Mouse (Mus musculus): ENCODE data around the gene Atp11b.

The Atp11b gene

GRCm38 (mm10) chr3:35746840-35747456 lies 7.0 kb upstream of the Atp11b start:
- no peak for TF ChIP-seq GATA4 (IDR thresholded peaks at IDR 0.05; ENCODE audit: insufficient replicate concordance, low read length)

- TF ChIP-seq GATA4 (IDR thresholded peaks at IDR 0.05; ENCODE audit: insufficient replicate concordance, low read length), result no peak
Measured at GRCm38 (mm10) chr3:35750286-35750685, 3.6 kb upstream of the Atp11b start.

GRCm38 (mm10) chr3:35751724-35752123 lies 2.2 kb upstream of the Atp11b start:
- no peak for TF ChIP-seq GATA4 (IDR thresholded peaks at IDR 0.05; ENCODE audit: insufficient replicate concordance, low read length)

GRCm38 (mm10) chr3:35762735-35763134 lies 8.8 kb downstream of the Atp11b start:
- no peak for TF ChIP-seq GATA4 (IDR thresholded peaks at IDR 0.05; ENCODE audit: insufficient replicate concordance, low read length)

- TF ChIP-seq GATA4 (IDR thresholded peaks at IDR 0.05; ENCODE audit: insufficient replicate concordance, low read length), result no peak
Measured at GRCm38 (mm10) chr3:35764637-35765617, 11.0 kb downstream of the Atp11b start.

GRCm38 (mm10) chr3:35779748-35780147 lies 25.8 kb downstream of the Atp11b start:
- TF ChIP-seq GATA4 (IDR thresholded peaks at IDR 0.05; ENCODE audit: insufficient replicate concordance, low read length), result no peak

GRCm38 (mm10) chr3:35802040-35802439 lies 48.1 kb downstream of the Atp11b start:
- TF ChIP-seq GATA4 (IDR thresholded peaks at IDR 0.05; ENCODE audit: insufficient replicate concordance, low read length), result no peak

GRCm38 (mm10) chr3:35819887-35820286 lies 66.0 kb downstream of the Atp11b start:
- no peak for TF ChIP-seq GATA4 (IDR thresholded peaks at IDR 0.05; ENCODE audit: insufficient replicate concordance, low read length)

GRCm38 (mm10) chr3:35822036-35822435 lies 68.1 kb downstream of the Atp11b start:
- TF ChIP-seq GATA4 (IDR thresholded peaks at IDR 0.05; ENCODE audit: insufficient replicate concordance, low read length), result no peak

- no peak for TF ChIP-seq GATA4 (IDR thresholded peaks at IDR 0.05; ENCODE audit: insufficient replicate concordance, low read length)
Measured at GRCm38 (mm10) chr3:35849326-35849725, 95.4 kb downstream of the Atp11b start.

GRCm38 (mm10) chr3:35883267-35883666 lies 129.4 kb downstream of the Atp11b start:
- no peak for TF ChIP-seq GATA4 (IDR thresholded peaks at IDR 0.05; ENCODE audit: insufficient replicate concordance, low read length)

GRCm38 (mm10) chr3:35889531-35889930 lies 135.6 kb downstream of the Atp11b start:
- no peak for TF ChIP-seq GATA4 (IDR thresholded peaks at IDR 0.05; ENCODE audit: insufficient replicate concordance, low read length)

GRCm38 (mm10) chr3:35891123-35891522 lies 137.2 kb downstream of the Atp11b start:
- peak; percentile 90 for TF ChIP-seq GATA4 (IDR thresholded peaks at IDR 0.05; ENCODE audit: insufficient replicate concordance, low read length)

GRCm38 (mm10) chr3:35893156-35893555 lies 139.2 kb downstream of the Atp11b start:
- no peak for TF ChIP-seq GATA4 (IDR thresholded peaks at IDR 0.05; ENCODE audit: insufficient replicate concordance, low read length)

- no peak for TF ChIP-seq GATA4 (IDR thresholded peaks at IDR 0.05; ENCODE audit: insufficient replicate concordance, low read length)
Measured at GRCm38 (mm10) chr3:35897900-35898299, 144.0 kb downstream of the Atp11b start.

GRCm38 (mm10) chr3:35899109-35899508 lies 145.2 kb downstream of the Atp11b start:
- TF ChIP-seq GATA4 (IDR thresholded peaks at IDR 0.05; ENCODE audit: insufficient replicate concordance, low read length), result no peak

Measured in liver, adult (tissue).